In the genomic region with DNA sequence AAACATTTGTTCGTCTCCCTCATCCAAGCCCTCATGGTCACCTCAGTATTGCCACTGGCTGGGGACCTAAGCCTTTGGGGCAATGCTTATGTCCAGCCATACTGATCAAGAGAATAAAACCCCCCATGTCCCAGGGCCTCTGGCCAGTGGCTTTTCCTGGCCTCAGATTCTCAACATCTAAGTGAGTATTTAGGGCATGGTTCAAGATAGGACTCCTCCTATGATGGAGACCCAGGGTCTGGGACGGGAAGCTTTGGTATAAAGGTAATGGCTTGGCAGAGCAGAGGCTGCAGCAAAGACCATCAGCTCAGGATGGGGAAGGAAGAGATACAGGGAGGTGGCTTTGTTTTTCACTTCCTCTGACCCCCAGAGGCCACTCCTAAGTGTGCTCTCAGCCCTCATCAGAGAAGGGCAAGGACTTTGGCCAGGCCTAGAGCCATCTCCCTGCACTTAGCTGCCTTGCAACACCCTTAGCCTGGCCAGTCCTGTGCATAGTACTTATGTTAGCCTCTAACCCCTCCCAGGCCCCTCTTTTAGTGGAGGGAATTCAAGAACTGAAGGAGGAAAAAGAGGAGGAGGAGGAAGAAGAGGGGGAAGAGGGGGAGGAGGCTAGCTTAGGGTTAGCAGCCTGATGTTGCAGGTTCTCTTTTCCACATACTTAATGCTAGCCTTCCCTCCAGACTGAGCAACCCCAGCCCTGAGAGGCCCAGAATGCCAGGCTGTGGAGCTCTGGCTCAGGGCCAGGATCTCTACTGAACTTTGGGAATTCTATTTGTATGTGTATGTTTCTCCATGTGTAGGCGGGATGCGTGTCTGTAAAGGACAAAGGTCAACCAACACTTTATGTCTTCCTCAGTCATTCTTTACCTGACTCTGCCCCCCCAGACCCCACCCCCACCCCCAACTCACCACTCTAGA, we compare ENCODE assay signal across 17 mouse cellular contexts. TPM values are rescaled to one million over a fixed set of nuclear protein-coding genes. Genes with fewer than 3 reads are reported as not detected.
DNase-seq lines count a peak whose midpoint lies in the region; ATAC-seq and TF ChIP-seq lines count a peak whose summit lies in the region.
"Had no signal": no experiment of that assay in that cellular context is flagged by ENCODE, and none has a peak within 500 bp of the region (broad histone marks: within the 10 kb centered on the region; RNA-seq: fewer than 3 reads in every experiment).

No protein-coding gene starts in this region.

- peaks cover 43% of the 10 kb centered on the region for H3K4me1 ChIP-seq in heart, embryonic 13.5 days
- H3K4me1 ChIP-seq in lung, postnatal 0 days (ENCODE audit: insufficient read depth, low read depth, low read length), result peaks cover 17% of the 10 kb centered on the region
- peaks cover 31% of the 10 kb centered on the region for H3K4me1 ChIP-seq in intestine, embryonic 15.5 days (replicated peaks)
- H3K4me1 ChIP-seq in stomach, embryonic 16.5 days (ENCODE audit: control insufficient read depth, insufficient read depth, low read length), result peaks cover 30% of the 10 kb centered on the region

- peak overlapping the region; percentile 49 for H3K27ac ChIP-seq in heart, embryonic 13.5 days (replicated peaks)
- no peak overlapping the region for H3K27ac ChIP-seq in lung, postnatal 0 days (ENCODE audit: low read length)
- H3K27ac ChIP-seq in intestine, embryonic 15.5 days, result peak overlapping the region; percentile 33; the same call in 1 of the 2 replicates
- H3K27ac ChIP-seq in stomach, embryonic 16.5 days (ENCODE audit: low read length), result no peak overlapping the region

- peaks cover 19% of the 10 kb centered on the region for H3K36me3 ChIP-seq in heart, embryonic 13.5 days
- no peaks in the 10 kb centered on the region for H3K36me3 ChIP-seq in lung, postnatal 0 days (ENCODE audit: insufficient read depth, low read length)
- no peaks in the 10 kb centered on the region for H3K36me3 ChIP-seq in intestine, embryonic 15.5 days
- 0 out of 2 replicates have a peak, but pooled peaks cover 4% of the 10 kb centered on the region for H3K36me3 ChIP-seq in stomach, embryonic 16.5 days (ENCODE audit: control insufficient read depth, insufficient read depth, low read length)

- no peak for ATAC-seq in heart, embryonic 13.5 days (ENCODE audit: extremely low read depth, insufficient number of reproducible peaks, low FRiP score, low TSS enrichment)
- peak; percentile 31; the same call in 1 of the 2 replicates for ATAC-seq in lung, postnatal 0 days
- ATAC-seq in intestine, embryonic 15.5 days, result peak; percentile 50
- no peak for ATAC-seq in stomach, embryonic 16.5 days (ENCODE audit: insufficient read depth, low FRiP score)

- H3K9me3 ChIP-seq in heart, embryonic 13.5 days, result no peaks in the 10 kb centered on the region
- H3K9me3 ChIP-seq in lung, postnatal 0 days (ENCODE audit: low read length), result no peaks in the 10 kb centered on the region
- H3K9me3 ChIP-seq in intestine, embryonic 15.5 days, result no peaks in the 10 kb centered on the region
- H3K9me3 ChIP-seq in stomach, embryonic 16.5 days (replicated peaks; ENCODE audit: control insufficient read depth, low read length), result no peaks in the 10 kb centered on the region

- H3K4me3 ChIP-seq in heart, embryonic 13.5 days, result no peak overlapping the region
- H3K4me3 ChIP-seq in lung, postnatal 0 days (ENCODE audit: low read depth, low read length), result no peak overlapping the region
- H3K4me3 ChIP-seq in intestine, embryonic 15.5 days (replicated peaks), result no peak overlapping the region
- H3K4me3 ChIP-seq in stomach, embryonic 16.5 days (replicated peaks; ENCODE audit: low read length), result no peak overlapping the region
- H3K4me3 ChIP-seq: erythroblast, embryonic 14.5 days had no signal

- TF ChIP-seq CTCF in lung, postnatal 0 days (IDR thresholded peaks at IDR 0.05), result no peak

- peak overlapping the region; percentile 33; the same call in 1 of the 2 replicates for H3K9ac ChIP-seq in heart, embryonic 13.5 days
- no peak overlapping the region for H3K9ac ChIP-seq in lung, postnatal 0 days (replicated peaks; ENCODE audit: low read depth)
- H3K9ac ChIP-seq in intestine, embryonic 15.5 days, result no peak overlapping the region
- 0 out of 2 replicates have a peak overlapping the region, but pooled peaks have one; percentile 22 for H3K9ac ChIP-seq in stomach, embryonic 16.5 days (ENCODE audit: low read length)

- H3K27me3 ChIP-seq in heart, embryonic 13.5 days (replicated peaks), result no peaks in the 10 kb centered on the region
- no peaks in the 10 kb centered on the region for H3K27me3 ChIP-seq in lung, postnatal 0 days (replicated peaks; ENCODE audit: insufficient read depth, low read length)
- H3K27me3 ChIP-seq in intestine, embryonic 15.5 days (replicated peaks), result no peaks in the 10 kb centered on the region
- no peaks in the 10 kb centered on the region for H3K27me3 ChIP-seq in stomach, embryonic 16.5 days (ENCODE audit: control insufficient read depth, insufficient read depth, low read length)

- WGBS in heart, embryonic 13.5 days, result 65% methylated on average over 4 of the region's 4 CpGs
- 62% methylated on average over 4 of the region's 4 CpGs for WGBS in lung, postnatal 0 days
- WGBS in intestine, embryonic 15.5 days, result 58% methylated on average over 4 of the region's 4 CpGs
- WGBS in stomach, embryonic 16.5 days, result 61% methylated on average over 4 of the region's 4 CpGs

- no peak for TF ChIP-seq EP300 in lung, postnatal 0 days (IDR thresholded peaks at IDR 0.05)

- intact Hi-C loops in heart, postnatal 14 days (cut with DNase I), result loop anchor here (5.0 kb wide), 1 partner anchor 87 kb away; a partner anchor contains a TSS
- intact Hi-C loops in left cerebral cortex, postnatal 25 days (cut with DNase I), result loop anchor here (5.0 kb wide), 1 partner anchor 87 kb away; a partner anchor contains a TSS

- DNase-seq in heart, postnatal 14 days, result no peak
- DNase-seq in lung, postnatal 0 days (ENCODE audit: low spot score), result peak; percentile 35
- no peak for DNase-seq in lung, postnatal 25 days (ENCODE audit: low spot score)
- DNase-seq in left cerebral cortex, postnatal 25 days (ENCODE audit: low spot score in 2 of 2), result no peak
- no peak for DNase-seq in neural tube, embryonic 10.5 days (ENCODE audit: extremely low spot score, low spot score)
- DNase-seq: adrenal gland, adult 2 months; cerebellum, adult 11-12 months; left cerebral cortex, postnatal 4 days; right cerebral cortex, postnatal 4 days; thymus, adult 2 months had no signal

- no peak overlapping the region for H3K4me2 ChIP-seq in heart, embryonic 13.5 days
- H3K4me2 ChIP-seq in lung, postnatal 0 days (replicated peaks; ENCODE audit: low read depth, low read length), result no peak overlapping the region
- H3K4me2 ChIP-seq in intestine, embryonic 15.5 days (replicated peaks), result no peak overlapping the region
- no peak overlapping the region for H3K4me2 ChIP-seq in stomach, embryonic 16.5 days (ENCODE audit: low read depth, low read length)
- H3K4me2 ChIP-seq: heart, embryonic 11.5 days had no signal

RNA-seq across cellular contexts. Expression of a gene that starts 6.4 kb away (rescaled TPM):
- 42.8 and 44.6 TPM in 2 replicates for polyA plus RNA-seq in heart, embryonic 13.5 days (2015; fragmentation: Nextera tagmentation; extraction: Ambion mirVana)
- total RNA-seq in heart, postnatal 14 days (2021), result 1 to 10 TPM; 5.9 to 6.3 TPM
- polyA plus RNA-seq in lung, postnatal 0 days (2015; fragmentation: Nextera tagmentation; extraction: Ambion mirVana), result 35.6 and 37.5 TPM in 2 replicates
- polyA plus RNA-seq in intestine, embryonic 15.5 days (2015; fragmentation: Nextera tagmentation; extraction: Ambion mirVana), result 33.5 and 34.6 TPM in 2 replicates
- polyA plus RNA-seq in stomach, embryonic 16.5 days (2015; fragmentation: Nextera tagmentation; extraction: Ambion mirVana), result 24.3 and 27.5 TPM in 2 replicates
- total RNA-seq in left cerebral cortex, postnatal 25 days (2021), result 10 to 100 TPM; 27.9 to 30.2 TPM

RNA-seq across cellular contexts. Expression of a gene that starts 21.5 kb away (rescaled TPM):
- polyA plus RNA-seq in heart, embryonic 13.5 days (2015; fragmentation: Nextera tagmentation; extraction: Ambion mirVana), result 65.9 and 66.6 TPM in 2 replicates
- total RNA-seq in heart, postnatal 14 days (2021), result 10 to 100 TPM; 23.5 to 23.9 TPM
- 47.2 and 49.2 TPM in 2 replicates for polyA plus RNA-seq in lung, postnatal 0 days (2015; fragmentation: Nextera tagmentation; extraction: Ambion mirVana)
- polyA plus RNA-seq in intestine, embryonic 15.5 days (2015; fragmentation: Nextera tagmentation; extraction: Ambion mirVana), result 78.6 and 85.0 TPM in 2 replicates
- 67.4 and 80.9 TPM in 2 replicates for polyA plus RNA-seq in stomach, embryonic 16.5 days (2015; fragmentation: Nextera tagmentation; extraction: Ambion mirVana)
- 10 to 100 TPM; 67.0 to 67.7 TPM for total RNA-seq in left cerebral cortex, postnatal 25 days (2021)

RNA-seq across cellular contexts. Expression of a gene that starts 26.9 kb away (rescaled TPM):
- 22.1 and 22.5 TPM in 2 replicates for polyA plus RNA-seq in heart, embryonic 13.5 days (2015; fragmentation: Nextera tagmentation; extraction: Ambion mirVana)
- 1 to 10 TPM in 1 of 2 experiments, under 1 TPM in 1; 0.54 to 1.0 TPM for total RNA-seq in heart, postnatal 14 days (2021)
- polyA plus RNA-seq in lung, postnatal 0 days (2015; fragmentation: Nextera tagmentation; extraction: Ambion mirVana), result 12.2 and 12.7 TPM in 2 replicates
- 23.1 and 29.0 TPM in 2 replicates for polyA plus RNA-seq in intestine, embryonic 15.5 days (2015; fragmentation: Nextera tagmentation; extraction: Ambion mirVana)
- polyA plus RNA-seq in stomach, embryonic 16.5 days (2015; fragmentation: Nextera tagmentation; extraction: Ambion mirVana), result 25.6 and 37.3 TPM in 2 replicates
- total RNA-seq in left cerebral cortex, postnatal 25 days (2021), result 100 to 1,000 TPM; 771 to 821 TPM

RNA-seq across cellular contexts. Expression of a gene that starts 36.7 kb away (rescaled TPM):
- polyA plus RNA-seq in heart, embryonic 13.5 days (2015; fragmentation: Nextera tagmentation; extraction: Ambion mirVana), result 0.04 and 0.44 TPM in 2 replicates
- under 1 TPM in 1 of 2 experiments, not detected in 1; 0.24 TPM for total RNA-seq in heart, postnatal 14 days (2021)
- polyA plus RNA-seq in lung, postnatal 0 days (2015; fragmentation: Nextera tagmentation; extraction: Ambion mirVana), result not detected in 2 replicates
- not detected in 2 replicates for polyA plus RNA-seq in intestine, embryonic 15.5 days (2015; fragmentation: Nextera tagmentation; extraction: Ambion mirVana)
- 1.6 and 2.7 TPM in 2 replicates for polyA plus RNA-seq in stomach, embryonic 16.5 days (2015; fragmentation: Nextera tagmentation; extraction: Ambion mirVana)
- under 1 TPM in 1 of 2 experiments, not detected in 1; 0.09 TPM for total RNA-seq in left cerebral cortex, postnatal 25 days (2021)
- total RNA-seq: layer of hippocampus, adult 18-20 months; left cerebral cortex, postnatal 4 days; megakaryocyte progenitor cell, adult 5-6 weeks had no signal
- polyA plus RNA-seq: erythroblast, embryonic 14.5 days had no signal

RNA-seq across cellular contexts. Expression of a gene that starts 48.4 kb away (rescaled TPM):
- polyA plus RNA-seq in heart, embryonic 13.5 days (2015; fragmentation: Nextera tagmentation; extraction: Ambion mirVana), result 24.5 and 25.5 TPM in 2 replicates
- total RNA-seq in heart, postnatal 14 days (2021), result 1 to 10 TPM; 2.2 to 4.2 TPM
- 1.4 and 2.5 TPM in 2 replicates for polyA plus RNA-seq in lung, postnatal 0 days (2015; fragmentation: Nextera tagmentation; extraction: Ambion mirVana)
- 26.8 and 28.3 TPM in 2 replicates for polyA plus RNA-seq in intestine, embryonic 15.5 days (2015; fragmentation: Nextera tagmentation; extraction: Ambion mirVana)
- 28.9 and 30.7 TPM in 2 replicates for polyA plus RNA-seq in stomach, embryonic 16.5 days (2015; fragmentation: Nextera tagmentation; extraction: Ambion mirVana)
- 1 to 10 TPM; 8.0 to 8.9 TPM for total RNA-seq in left cerebral cortex, postnatal 25 days (2021)

Comparison
In these comparisons a context has a peak if more than half of its experiments do, and no peak if none do; other contexts are left out.
1. ATAC-seq: peak in lung, postnatal 0 days (single experiment) and intestine, embryonic 15.5 days (single experiment); none in heart, embryonic 13.5 days (single experiment) and stomach, embryonic 16.5 days (single experiment).
2. H3K27ac ChIP-seq: peak in heart, embryonic 13.5 days (single experiment) and intestine, embryonic 15.5 days (single experiment); none in lung, postnatal 0 days (single experiment) and stomach, embryonic 16.5 days (single experiment).
3. H3K9ac ChIP-seq: peak in heart, embryonic 13.5 days (single experiment) and stomach, embryonic 16.5 days (single experiment); none in lung, postnatal 0 days (single experiment) and intestine, embryonic 15.5 days (single experiment).